Mouse (Mus musculus): ENCODE data around the gene Maml3.

GRCm38 (mm10) chr3:52039958-52040357 lies 64.9 kb downstream of the Maml3 start:
- TF ChIP-seq EP300 (IDR thresholded peaks at IDR 0.05) (peak; percentile 64; the same call in 1 of the 2 replicates), CTCF (IDR thresholded peaks at IDR 0.05) (peak; percentile 21; the same call in 1 of the 2 replicates)

All from lung, postnatal 0 days (tissue).